Mouse (Mus musculus) spleen, postnatal 36 days (tissue): Measurements from ENCODE around the gene Swsap1.

Experiments
- DNase-seq, 2 experiments: peaks; one replicate each; pipeline ENCODE4 v3.0.0; 2022; ENCODE audit warnings: low spot score in 2 of 2, mixed read lengths in 1 of 2

Swsap1 gene

DNA sequence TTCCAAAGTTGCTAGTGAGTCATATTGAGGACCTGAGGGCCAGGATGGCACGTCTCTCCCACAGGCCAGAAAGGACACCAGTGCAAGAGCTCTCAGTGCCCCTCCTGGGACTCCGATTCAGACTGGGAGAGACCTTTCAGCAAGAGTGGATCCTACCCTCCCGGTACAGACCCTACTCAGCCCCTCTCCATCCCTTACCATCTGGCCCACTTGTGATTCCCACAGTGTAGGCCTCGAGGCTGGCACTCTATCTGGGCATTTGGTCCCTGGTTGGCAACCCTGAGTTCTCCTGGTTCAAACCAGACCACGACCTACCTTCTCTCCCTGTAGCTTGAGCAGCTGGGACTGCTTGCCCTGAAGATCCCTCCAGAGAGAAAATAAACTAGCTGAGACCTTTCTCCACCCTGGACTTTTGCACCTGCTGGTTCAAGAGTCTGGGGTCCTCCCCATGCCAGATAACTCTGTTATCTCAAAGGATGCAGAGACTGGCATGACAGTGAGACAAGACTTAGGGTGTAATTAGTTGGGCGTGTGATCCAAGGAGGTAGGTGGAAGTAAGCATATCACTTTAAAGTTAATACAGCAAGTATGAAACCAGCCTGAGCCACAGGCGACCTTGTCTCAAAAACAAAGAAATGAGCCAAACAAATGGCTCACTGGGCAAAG is 20.0 kb upstream of the Swsap1 start:
- no peak for DNase-seq

DNA sequence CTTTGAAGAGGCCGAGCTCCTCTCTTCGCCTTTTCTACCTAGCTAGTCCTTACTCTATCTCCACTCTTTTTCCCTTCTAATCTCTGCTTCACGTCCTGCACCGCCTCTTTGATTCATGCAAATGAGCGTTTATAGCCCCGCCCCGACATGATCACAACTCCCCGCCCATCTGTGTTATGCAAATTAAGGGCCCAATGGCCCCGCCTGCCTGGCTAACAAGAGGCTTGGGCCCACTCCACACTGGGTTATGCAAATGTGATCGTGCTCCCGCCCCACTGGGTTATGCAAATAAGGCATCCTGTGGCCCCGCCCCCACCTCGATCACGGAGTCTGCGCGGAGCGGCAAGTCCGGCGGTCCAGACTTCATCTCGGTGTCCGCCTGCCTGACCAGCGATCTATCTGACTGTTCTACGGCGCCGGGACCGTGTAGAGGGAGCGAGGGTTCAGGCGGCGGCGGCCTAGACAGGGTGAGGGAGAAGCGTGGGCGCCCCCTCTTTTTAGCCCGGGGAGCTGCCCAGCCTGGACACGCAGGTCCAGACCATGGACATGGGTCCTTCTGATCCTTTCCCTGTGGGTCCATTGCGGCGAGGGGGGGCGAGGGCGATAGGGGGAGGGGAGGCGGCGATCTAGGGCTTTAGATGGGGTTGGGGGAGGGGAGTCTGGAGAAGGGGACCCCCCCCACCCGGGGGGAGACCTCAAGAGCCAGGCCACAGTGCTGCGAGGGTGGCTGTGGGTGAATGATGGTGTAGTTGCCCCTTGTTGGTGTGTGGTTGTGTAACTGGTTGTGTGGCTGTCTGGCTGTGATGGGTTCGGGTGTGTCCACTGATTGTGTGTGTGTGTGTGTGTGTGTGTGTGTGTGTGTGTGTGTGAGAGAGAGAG is 18.6 kb upstream of the Swsap1 start, which contains the start of gene Plppr2:
Plppr2 (plus strand) TSS at position 342 of the 879 bp plus-strand sequence.
- peak; percentile 79 to 87 for DNase-seq

DNA sequence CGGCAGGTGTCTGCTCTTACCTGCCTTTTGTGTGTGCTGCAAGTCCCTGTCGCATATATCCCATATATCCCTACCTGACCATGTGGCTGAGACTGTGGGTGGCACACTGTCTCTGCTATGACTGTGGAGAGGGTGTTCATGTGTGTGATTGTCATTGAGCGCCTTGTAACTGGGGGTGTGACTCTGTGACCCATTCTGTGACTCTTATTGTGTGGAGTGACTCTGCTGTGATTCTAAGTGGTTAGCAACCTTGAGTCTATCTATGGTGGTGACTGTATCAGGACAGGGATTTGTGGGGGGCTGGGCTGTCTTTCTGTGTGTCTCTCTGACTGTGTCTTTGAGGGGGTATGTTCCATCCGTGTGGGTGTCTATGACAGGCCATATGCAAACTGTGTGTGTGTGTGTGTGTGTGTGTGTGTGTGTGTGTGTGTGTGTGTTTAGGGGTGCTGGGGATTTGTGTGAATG is 17.8 kb upstream of the Swsap1 start:
- DNase-seq: no peak

DNA sequence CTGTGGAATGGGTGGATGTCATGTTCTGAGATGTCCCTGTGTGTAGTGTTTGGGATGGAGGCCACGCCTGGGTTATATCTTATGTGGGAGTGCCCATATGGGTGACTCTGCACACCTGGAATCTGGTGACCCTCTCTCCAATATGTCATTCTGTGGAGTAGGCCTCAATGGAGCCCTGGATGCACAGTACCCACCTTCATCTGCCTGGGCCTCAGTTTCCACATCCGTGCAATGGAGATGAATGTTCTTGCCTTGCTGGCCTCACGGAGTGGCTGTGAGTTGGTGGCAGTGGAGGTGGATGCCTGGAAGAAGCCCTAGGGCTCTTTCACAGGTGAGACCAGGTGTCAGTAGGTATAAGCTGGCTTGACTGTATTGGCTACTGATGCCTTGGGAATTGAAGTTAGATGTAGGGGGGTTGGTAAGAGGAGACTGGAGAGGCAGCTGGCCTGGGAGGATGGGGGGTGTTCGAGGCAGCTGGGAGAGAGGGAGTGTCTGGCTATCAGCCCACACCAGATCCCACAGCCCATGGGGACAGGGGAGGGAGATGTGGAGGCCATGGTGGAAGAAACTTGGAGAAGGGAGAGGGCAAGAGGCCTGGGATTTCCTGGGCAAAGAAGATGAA is 17.2 kb upstream of the Swsap1 start:
- DNase-seq: no peak

DNA sequence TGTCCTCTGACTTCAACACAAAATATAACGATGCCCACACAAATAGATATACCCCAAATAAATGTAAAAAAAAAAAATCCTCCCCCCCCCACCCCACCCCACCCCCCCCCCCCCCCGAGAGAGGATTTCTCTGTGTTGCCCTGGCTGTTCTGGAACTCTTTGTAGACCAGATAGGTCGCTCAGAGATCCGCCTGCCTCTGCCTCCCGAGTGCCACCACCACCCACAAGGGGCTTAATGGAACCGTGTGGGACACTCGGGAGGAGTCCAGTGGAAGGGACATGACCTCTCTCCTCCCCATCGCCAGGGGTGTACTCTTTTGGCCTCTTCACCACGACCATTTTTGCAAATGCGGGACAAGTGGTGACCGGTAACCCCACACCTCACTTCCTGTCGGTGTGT is 12.5 kb upstream of the Swsap1 start:
- no peak for DNase-seq

DNA sequence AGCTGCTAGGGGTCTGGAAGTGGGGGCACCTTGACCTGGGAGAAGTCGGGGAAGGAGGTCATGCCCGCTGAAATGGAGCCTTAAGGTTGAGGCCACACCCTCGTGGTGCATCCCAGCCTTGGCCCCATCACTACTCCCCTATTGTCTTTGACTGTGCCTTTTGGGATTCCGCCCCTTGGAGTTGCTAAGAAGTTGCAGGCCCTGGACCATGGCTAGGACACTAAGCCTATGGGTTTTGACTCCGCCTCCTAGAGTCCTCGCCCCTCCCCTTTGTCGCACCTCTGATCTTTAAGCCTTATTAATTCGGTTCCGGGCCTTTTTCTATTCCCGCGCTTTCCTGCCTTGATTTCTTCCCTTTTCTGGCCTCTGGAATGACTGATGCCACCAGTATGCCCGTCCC is 11.9 kb upstream of the Swsap1 start:
- no peak for DNase-seq

DNA sequence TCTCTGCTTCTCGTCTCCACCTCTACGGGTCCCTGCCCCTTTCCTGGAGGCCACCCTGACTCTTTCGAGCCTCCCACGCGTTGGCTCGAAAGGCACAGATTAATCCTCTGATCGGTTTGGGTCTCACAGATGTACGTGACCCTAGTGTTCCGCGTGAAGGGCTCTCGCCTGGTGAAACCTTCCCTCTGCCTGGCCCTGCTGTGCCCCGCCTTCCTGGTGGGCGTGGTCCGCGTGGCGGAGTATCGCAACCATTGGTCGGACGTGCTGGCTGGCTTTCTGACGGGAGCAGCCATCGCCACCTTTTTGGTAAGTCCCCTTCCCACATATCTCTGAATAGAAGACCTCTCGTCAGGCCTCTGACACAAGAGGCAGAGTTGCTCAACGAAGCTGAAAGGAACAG is 11.3 kb upstream of the Swsap1 start:
- no peak for DNase-seq

DNA sequence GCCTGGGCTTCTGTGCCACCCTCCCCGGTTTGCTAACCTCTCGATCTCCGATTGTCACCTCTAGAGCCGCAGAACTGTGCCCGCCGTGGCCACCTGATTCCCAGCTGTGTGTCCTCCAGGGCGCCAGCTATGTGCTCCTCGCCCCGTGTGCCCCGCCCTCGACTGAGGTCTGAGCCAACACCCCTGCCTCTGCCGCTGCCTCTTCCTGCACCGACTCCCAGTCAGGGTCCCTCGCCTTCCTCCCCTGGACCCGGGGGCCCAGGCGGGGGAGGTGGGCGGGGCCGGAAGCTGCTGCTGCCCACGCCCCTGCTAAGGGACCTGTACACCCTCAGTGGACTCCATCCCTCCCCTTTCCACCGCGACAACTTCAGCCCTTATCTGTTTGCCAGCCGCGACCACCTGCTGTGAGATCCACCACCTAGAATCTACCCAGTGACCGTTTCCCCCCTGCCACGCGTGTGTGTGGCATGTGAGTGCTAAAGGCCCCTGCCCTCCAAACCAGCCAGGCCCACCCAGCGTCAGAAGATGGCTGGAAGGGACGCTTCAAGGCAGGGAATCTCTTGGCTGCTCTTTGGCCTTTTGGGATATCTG is 7.9 kb upstream of the Swsap1 start:
- DNase-seq: no peak

DNA sequence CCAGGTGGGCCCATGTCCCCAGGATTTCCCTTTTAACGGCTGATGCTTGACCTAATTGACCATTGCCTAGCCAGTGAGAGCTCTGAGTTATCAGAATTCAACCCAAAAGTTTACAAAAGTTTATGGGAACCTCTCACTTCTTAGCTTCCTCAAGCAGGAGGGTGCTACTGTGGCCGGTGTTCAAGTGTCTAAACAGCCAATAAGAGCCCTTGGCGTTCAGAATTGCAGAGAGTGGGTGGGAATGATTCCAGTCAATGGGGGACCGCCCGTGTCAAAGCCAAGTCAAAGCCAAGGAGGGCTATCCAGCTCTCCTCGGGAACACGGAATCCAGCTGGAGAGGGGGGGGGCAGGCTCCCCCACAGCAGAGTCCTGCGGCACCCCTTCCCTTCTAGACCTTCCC is 7.4 kb upstream of the Swsap1 start:
- DNase-seq: no peak

DNA sequence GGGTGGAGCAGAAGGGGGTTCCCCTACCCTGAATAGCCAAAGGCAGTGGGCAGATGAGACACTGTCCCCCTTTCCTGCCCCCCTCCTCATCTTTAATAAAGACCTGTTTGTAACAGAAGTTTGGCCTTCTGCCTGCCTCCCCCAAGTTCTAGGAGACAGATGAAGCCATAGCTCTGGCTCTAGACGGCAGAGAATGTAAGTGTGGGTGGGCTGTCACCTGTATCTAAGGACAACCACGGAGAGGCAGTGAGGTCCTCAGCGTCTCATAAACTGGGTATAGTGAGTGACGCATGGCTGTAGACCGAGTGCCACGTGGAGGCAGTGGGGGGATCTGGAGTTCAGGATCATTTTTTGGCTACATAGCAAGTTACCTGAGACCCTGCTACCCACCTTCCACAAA is 6.8 kb upstream of the Swsap1 start:
- no peak for DNase-seq

DNA sequence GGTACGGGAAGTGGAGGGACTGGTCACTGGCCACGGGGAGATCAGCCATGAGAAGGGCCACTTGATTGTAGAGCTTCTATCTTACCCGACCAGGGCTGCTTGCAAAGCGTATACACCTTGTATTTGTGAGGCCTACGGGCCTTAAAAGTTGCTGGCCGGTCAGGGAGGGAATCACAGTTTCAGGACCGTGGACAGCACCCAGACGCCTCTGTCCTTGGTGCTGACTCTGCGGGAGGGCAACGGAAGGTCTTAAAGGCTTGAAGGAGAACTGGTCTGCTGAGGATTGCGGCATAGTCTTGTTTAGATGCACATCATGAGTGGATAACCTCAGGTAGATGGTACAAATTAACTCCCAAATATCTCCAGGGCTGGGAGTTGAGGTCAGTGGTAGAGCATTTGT is 5.2 kb upstream of the Swsap1 start:
- peak in 1 of 2 experiments; percentile 36 for DNase-seq

DNA sequence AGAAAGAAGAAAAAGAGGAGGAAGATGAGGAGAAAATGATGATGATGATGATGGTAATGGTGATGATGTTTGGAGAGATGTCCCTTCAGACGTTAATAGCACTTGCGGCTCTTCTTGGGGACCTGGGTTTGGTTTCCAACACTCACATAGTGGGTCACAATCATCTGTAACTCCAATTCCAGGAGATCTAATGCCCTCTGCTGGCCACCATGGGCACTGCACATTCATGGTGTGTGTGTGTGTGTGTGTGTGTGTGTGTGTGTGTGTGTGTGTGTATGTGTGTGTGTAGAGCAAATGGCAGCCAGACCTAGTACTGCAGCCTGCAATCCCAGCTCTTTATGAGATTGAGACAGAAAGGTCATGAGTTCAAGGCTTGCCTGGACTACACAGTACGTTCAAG is 3.6 kb upstream of the Swsap1 start:
- no peak for DNase-seq

DNA sequence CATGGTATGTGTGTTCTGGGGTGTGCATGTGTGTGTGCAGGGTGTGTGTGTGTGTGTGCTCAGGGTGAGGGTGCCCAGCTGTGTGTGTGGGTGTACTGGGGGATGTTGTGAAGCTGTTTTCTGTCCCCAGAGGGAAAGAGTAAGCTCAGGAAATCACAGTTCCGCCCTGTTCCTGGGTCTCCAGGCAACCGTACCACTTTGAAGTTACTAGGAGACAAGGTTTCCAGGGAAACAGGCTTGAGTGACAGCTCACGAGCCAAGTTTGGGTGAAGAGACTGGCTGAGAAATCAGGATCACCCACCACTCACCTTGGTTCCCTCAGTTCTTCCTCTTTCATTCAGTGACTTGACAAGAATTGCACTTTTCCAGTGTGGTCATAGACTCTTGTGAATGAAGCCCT is 2.0 kb upstream of the Swsap1 start:
- DNase-seq: no peak

DNA sequence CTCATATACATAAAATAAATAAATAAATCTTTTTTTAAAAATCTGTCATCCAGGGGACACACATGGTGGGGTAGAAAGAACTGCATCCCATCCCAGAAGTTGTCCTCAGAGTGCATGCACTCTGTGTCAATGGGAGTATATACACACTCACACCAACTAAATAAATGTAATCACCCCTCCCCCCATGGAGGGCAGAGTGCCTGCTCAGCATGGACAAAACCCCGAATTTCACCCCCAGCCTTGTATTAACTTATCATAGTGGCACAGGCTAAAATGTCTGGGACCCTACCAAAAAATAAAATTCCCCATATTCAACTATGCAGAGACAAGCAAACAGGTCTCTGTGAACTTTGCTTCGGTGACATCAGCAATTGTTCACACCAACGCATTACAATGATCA is 920 bp upstream of the Swsap1 start:
- no peak for DNase-seq

DNA sequence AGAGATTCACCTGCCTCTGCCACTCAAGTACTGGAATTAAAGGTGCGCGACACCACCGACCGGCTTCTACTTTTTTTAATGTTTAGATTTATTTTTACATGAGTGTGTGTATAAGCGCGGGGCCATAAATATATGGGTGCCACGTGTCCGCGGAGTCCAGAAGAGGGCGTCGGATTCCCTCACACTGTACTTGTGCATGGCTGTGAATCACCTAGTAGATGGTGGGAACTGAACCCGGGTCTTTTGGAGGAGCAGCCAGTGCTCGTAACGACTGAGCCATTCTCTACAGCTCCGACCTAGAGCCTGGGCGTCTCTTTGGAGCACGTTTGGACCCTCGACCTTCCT is 358 bp upstream of the Swsap1 start:
- DNase-seq: no peak

DNA sequence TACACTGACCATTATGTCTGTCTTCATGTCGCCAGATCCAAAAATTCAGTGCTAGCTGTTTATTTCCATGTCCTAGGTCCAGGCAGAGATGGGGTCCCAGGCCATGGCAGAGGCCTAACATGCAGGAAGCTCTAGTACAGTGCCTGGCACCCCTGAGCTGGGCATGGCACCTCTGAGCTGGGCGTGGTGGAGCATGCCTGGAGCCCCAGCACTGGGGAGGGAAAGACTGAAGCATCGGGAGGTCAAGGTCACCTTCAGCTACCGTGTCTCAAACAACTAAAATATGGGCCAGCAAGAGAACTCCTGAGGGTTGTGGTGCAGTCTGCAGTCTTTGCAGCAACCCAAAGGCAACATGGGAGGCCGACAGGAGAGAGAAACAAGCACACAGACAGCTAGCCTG is 2.8 kb downstream of the Swsap1 start:
- DNase-seq: peak in 1 of 2 experiments; percentile 32

DNA sequence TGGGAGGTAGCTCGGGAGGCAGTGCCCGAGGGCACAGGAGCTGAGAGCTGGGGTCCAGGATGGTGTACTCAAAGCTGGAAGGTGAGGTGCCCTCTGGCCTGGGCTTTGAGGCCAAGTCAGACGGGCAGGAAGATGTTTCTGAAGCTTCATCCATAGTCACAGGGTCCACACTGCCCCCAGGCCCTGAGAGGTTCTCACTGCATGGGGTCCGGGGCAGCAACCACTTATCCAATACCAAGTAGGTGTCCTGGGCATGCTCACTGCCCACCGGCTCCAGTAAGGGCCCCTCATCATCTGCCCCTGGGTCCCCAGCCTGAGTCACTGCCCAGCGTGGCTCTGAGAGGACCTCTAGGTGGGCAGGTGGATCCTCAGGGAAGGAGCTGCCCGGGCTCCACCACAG is 3.7 kb downstream of the Swsap1 start:
- DNase-seq: no peak

DNA sequence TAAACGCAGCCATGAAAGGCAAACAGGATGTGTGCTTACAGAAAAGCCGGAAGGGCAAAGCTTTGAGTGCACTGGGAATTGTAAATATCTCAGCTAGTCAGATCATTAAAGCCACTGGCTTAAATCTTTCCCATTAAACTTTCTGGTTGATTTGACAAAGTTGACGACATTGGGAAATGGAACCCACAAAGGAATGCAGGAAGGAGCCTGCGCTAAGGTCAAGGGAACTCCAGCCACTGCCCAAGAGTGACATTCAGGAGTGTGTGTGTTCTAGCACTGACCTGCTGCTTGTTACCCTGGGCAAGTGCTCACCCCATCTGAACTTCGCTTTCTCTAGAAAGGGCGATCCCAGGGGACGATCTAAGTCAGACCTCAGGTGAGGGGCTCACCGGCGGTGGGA is 4.6 kb downstream of the Swsap1 start:
- DNase-seq: no peak

DNA sequence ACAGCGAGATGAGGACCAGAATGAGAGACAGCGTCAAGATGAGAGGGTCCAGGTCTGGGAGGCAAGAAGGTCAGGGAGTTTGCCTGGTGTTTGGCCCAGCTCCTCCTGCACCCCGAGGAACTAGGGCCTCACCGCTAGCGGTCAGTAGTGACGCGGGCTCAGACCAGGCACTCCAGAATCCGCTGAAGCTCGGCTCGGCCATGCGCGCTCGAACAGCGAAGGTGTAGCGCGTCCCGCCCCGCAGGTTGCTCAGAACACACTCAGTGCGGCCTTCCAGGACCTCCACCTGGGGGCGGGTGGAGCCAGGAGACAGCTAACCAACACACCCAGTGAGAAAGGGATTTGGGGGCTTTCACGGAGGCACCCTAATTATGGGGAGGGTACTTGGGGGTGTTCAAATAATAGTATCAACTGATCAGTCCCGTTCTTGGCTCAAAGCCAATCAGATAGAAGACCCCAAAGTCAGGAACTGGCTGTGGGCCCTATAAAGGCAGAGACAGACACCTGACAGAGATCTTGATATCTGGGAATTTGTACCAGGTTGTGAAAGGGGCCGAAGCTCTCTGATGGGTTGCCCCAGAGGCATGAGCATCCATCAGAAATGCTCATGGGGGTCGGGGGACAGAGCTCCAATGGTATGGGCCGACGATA is 5.1 kb downstream of the Swsap1 start:
- DNase-seq: no peak

DNA sequence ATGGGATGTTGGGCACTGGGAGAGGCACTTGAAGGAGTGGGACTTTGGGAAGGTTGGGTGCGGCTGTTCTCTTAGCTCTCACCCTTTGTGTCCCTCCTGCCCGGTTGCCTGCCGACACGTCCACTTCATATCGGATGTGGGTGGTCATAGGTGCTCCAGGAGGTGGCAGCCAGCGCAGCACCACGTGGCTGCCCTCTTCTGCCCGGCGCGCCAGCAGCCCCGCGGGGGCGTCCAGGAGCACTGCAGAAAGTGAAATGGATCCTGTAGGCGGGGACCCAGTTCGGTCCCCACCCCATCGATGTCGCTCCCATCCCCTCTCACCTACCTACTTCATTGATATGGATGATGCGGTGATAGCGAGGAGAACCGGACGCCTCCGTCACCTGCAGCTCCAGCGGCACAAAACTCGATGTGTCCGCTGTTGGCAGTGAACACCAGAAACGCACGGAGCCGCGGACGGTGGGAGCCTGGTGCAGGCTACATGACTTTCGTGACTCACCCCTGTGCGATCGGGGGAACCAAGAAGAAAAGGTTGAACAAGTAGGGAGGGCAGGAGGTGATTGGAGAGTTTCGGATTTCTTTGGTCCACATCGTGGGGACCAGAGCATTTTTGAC is 5.9 kb downstream of the Swsap1 start:
- no peak for DNase-seq

DNA sequence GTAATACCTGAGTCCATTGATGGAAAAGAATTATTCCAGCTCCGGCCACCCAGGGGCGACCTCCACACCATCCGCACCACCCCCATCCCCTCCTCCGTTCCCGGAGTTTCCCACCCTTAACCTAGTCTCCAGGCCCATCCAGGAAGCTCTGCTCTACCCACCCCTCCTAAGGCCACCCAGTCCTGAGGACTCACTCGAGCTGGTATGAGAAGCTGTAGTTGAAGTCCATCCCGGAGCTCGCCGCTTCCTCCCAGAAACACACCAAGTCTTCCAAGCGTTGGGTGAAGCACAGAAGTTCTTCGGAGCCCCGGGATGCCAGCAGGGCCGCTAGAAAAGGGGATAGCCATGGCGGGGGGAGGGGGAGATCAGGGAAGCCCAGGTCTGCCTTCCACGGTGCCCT is 6.5 kb downstream of the Swsap1 start:
- no peak for DNase-seq
